Mouse (Mus musculus): ENCODE results near the gene Atp6v0b. TPM values are rescaled to one million over a fixed set of nuclear protein-coding genes. Genes with fewer than 3 reads are reported as not detected.

Gene Atp6v0b
- polyA plus RNA-seq, 2 experiments from 2014 or later = 91.3 to 92.4 TPM

DNA sequence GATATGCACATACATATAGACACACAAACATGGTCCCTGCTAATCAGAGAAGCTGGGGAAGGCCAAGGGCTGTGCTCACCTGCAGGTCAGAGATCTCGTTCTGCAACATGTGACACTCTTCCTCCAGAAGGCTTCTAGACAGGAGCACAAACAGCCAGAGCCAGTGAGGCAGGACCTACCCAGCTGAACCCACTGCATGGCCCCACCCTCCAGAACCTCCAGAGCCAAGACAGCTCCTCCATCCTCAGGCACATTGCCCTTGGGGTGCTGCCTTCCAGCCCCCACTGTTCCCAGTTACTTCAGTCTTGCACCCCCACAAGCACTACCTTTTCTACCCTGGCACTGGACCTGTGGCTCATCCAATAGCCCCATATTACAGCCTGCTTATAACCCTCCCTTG, 16.7 kb downstream of the Atp6v0b start:
- ATAC-seq = no peak

DNA sequence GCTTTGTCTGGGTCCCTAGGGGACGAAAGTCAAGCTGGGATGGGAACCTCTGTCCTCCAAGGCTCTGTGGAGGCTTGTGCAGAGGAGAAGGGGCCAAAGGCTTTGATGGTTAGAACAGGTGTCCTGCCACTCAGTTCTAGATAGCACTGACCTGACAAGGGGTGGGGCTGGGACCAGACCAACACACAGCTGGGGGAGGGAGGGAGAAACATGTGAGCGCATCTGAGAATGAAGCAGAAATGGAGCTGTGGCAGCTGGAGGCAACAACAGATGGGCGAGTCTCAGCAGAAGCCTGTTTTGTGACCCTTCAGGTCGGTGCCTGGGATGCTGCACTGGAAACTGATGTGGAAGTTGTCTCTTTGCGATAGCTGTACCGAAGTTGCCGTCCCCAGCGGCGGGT, 17.8 kb downstream of the Atp6v0b start:
- no peak for ATAC-seq

DNA sequence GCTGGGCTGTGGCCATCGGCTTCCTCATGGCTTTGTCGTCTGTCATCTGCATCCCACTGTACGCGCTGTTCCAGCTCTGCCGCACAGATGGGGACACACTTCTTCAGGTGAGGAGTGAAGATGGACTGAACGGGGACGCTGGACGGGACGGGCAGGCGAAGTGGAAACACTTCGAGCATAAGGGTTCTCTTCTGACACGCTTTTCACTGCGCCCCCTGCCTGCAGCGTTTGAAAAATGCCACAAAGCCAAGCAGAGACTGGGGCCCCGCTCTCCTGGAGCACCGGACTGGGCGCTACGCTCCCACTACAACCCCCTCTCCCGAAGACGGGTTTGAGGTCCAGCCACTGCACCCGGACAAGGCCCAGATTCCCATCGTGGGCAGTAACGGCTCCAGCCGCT, 19.3 kb downstream of the Atp6v0b start:
- ATAC-seq = no peak

DNA sequence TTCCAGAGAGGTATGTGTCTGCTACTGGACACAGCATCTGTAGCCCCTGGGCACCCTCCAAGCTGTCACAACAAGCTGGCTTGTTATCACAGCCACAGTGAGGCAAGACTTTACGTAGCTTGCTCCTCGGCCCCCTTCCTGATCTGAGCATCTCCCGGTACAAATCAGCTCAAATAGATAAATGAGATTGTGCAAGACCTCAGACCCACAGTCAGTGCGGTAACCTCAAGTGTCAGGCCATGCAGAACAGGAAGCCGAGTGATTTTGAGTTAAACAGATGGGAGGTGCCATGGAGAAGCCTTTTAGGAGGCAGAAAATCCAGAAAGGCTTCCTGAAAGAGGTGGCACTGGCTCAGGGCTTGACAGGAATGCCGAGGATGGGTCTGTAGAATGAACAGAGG, 20.1 kb downstream of the Atp6v0b start:
- no peak for ATAC-seq

DNA sequence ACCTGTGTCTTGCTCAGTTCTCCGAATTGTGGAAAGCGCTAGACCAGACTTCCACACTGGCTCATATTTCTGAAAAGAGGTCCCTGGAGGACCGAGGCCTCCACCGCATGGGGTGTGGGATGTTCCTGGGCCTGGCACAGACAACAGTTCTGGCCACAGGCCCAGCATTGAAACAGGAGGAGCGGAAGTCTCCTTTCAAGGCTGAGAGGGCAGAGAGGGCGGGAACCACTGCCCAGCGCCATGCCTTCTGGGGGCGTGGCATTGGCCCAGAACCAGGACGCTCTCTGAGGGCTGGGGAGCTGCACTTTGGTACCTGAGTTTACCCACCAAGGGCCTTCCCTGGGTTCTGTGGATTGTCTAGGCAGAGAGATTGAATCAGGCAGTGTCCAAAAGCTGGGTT, 21.1 kb downstream of the Atp6v0b start:
- ATAC-seq = no peak

DNA sequence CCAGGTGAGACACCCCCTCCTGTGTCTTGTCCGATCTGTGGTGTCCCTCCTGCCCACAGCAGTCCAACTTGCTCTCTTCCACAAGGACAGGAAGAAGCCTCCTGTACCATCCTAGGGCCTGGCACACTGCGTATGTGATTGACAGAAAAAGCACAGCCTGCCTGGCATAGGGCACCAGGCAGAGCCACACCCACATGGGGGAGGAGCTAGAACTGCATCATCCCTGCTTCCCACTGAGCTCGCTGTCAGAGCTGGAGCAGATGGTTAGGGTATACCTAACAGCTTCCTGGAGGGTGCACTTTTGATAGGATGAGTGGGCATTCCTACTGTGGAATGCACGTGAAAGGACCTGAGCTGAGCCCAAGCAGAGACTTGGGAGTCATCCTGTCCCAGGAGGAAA, 24.3 kb downstream of the Atp6v0b start:
- ATAC-seq = no peak

DNA sequence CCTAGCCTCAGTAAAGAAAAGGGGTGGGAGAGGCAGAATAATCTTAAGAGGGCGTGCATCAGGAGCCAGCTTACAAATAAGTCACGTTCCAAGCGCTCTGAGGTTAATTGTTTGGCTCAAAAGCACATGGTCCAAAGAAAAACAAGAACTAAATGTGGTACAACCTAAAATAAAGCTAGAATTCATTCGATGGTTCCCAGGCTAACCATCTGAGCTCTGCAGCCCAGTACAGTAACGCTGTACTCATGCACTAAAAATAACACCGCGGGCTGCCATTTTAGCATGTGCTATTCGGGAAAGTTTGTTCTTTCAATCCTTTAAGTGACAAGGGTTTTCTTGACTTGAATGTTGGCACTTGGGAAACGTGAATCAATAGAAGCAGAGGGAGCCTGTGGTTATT, 26.6 kb downstream of the Atp6v0b start:
- ATAC-seq = no peak

DNA sequence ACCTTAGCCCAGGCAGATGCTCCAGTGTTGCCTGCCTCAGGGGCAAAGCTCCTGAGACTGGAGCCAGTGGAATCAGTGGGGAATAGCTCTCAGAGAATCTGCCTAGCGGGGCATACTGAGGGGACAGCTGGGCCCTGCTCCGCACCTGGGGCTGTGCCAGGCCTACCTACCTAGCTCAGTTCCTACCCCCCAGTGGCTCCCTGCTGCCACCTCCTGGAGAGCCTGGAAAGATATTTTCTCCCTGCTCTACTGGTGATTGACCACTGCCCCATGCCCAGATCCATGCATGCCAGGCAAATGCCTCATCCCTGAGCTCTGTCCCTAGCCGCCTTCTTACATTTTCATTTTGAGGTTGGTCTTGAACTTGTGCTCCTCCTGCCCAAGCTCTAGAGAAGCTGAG, 28.3 kb downstream of the Atp6v0b start:
- ATAC-seq = no peak

DNA sequence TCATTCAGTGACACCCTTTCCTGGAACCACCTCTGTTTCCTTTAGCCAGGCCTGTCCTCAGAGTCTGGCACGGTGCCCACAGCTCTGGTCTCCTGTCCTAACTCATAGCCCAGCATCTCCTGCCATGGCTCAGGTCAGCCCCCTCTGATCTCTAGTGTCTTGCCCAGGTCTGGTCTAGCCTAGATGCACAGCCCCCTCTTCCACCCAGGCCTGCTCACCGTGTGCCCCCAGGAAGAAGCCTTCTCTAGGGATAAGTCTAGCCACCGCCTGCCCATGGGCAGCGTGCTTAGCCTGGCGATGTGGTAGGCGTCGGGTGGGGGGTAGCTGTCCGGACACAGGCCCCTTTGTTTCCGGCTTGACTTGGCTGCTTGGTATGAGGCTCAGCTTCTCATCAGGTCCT, 32.0 kb downstream of the Atp6v0b start:
- no peak for ATAC-seq

DNA sequence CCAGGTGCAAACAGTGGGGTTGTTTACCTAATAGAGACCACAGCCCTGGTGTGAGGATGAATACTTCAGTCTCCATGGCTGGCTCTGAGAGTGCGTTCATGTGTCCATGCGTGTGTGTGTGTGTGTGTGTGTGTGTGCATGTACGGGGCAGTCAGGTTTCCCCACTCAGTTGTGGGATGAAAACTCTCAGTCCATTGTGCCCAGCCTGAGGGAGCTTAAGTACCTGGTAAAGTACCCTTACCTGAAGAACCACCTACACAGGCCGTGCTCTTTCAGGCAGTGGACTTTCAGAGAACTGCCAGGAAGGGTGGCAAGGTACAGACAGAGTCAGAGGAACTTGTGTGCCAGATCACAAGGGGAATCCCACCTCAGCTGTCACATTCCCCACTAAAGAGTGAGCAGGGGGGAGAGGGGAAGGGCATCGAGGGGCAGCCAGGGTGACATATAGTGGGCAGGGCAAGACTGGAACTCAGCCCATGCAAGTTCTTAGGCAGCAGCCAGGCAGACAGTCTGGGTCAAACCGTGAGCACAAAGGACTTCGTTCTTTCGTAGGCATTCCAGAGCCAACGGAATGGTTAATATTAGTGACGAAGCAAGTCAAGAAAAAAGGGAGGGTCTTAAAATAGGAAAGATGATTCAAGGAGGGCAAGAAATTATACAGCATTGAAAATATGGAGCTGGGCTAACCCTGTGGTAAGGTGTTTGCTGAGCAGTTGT, 34.8 kb downstream of the Atp6v0b start:
- ATAC-seq = no peak

DNA sequence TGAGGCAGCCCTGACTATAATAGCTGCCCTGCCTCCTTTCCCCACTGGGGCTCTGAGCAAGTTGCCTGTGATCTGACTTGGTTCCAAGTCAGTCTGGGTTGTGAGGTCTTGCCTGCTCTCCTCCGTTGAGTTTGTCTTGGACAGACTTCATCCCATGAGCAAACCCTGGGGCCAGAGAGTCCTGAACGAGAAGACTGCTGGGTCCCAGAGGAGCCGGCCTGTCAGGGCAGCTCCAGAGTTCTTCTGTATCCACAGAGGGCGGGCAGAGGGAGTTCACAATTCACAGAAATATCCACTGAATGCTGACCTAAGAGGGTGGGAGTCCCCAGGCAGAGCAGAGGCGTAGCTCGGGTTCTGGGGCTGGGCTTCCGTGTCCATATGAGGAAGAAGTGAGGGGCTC, 36.3 kb downstream of the Atp6v0b start:
- no peak for ATAC-seq

DNA sequence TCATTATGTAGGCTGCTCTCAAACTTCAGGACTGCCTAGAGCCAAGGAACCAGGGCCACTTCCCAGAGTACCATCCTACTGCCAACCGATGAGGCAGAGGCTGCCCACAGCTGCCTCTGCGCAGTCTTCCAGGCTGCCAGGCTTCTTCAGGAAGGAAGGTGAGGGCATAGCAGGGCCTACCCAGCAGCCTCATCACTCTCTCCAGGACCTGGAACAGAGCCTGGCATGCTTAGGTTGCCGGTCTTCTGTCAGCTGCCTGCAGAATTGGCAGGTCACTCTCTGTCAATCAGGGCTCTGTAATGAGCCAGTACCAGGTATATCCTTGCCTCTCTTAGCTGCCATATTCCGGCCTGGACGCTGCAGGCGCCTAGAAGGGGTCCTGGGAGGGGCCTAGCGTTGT, 37.0 kb downstream of the Atp6v0b start:
- no peak for ATAC-seq

DNA sequence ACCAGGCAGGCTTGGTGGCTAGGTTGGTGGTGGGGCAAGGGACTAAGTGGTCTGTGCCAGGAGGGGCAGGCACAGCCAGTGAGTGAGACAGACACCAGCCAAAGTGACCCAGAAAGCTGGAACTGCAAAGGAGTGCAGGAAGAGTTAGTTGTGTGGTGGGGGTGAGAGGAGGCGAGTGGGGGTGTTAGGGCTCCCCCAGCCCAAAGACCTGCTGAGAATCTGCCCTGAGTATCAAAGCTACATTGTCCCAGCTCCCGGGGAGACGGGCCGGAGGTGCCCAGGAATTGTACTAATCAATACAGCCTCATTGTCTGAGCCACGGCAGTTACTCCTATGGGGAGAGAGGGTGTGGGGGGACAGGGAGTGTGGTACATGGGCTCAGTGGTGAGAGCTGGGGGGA, 37.6 kb downstream of the Atp6v0b start:
- no peak for ATAC-seq

DNA sequence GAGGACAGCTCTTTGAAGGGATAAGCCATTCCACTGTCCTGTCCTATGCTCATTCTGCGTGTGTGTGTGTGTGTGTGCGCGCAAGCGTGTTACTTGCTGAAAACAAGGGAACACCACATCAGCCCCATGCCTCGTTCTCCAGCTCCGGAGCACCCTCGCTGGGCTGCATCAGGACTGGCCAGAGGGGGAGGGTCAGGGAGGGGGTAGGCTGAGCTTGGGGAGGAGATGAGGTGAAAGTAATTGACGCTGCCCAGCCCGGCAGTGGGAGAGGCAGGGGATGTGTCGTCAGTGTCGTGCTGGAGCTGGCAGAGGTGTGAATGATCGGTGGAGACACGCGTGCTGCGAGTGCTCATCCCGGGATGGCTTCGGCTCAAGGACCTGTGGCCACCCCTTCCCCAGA, 38.1 kb downstream of the Atp6v0b start:
- no peak for ATAC-seq

DNA sequence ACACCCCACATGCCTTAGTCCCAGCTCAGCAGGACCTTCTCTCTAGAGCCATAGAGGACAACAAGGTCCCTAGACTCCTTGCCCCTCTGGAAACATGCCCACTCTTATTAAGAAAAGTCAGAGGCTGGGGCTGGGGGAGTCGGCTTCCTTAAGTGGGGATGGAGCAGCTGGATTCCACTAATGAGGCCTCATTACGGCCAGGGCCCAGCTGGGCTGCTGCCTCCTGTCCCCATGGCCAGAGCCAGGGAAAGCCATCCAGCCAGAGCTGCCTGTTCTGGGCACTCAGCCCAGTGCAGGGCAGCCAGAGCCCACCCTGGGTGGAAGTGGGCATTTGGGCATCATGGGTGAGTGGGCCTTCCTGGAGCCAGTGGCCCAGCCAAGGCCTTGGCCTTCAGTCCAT, 40.1 kb downstream of the Atp6v0b start:
- no peak for ATAC-seq

DNA sequence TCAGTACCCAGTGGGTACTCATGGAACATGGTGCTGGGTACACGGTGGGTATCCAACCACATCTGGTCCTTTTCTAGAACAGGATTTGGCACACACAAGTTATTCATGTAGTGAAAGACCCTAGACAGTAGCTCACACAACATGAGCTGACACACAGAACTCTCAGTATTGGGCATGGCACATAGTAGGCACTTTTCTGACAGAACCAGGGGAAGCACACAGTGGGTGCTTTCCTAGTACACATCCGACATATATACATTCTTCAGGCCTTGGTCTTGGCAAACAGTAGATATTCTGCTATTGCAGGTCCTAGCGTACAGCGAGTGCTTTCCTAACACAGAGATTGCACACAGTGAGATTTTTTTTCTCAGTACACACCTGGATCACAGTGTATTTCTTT, 40.9 kb downstream of the Atp6v0b start:
- ATAC-seq = no peak

DNA sequence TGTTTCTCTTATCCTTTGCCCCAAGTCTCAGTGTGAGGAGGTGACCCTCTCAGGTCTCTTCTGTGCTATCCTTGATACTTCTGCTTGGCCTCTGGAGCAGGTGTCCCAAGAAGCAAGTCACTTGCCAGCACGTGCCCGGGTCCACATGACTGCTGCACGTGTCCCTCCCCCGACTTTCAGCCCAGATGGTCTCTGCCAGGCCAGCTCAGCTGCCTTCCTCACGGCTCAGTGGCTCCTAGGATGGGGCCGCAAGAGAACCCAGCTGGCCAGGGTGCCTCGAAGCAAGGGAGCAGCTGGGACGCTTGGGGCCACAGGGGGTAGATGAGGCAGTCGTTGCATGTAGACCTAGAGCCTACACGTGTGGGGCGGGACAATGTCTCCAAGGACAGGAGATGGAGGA, 41.8 kb downstream of the Atp6v0b start:
- no peak for ATAC-seq

DNA sequence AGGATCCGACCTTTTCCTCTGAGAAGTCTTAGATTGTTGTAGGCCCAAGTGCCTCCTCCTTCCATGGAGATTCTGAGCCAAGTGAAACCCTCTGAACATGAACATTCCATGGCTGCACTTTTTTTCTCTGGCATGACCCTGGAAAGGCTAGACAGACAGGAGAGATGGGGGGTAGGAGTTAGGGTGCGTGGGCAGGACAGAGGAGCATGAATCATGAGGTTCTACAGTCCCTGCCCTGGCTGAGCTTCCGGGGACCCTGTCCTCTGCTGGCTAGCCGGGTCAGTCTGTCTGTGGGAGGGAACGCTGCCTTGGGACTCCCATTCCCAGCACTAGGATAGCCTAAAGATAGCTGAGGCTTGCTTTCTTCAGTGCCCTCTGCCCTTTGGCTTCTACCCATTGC, 42.7 kb downstream of the Atp6v0b start:
- no peak for ATAC-seq

DNA sequence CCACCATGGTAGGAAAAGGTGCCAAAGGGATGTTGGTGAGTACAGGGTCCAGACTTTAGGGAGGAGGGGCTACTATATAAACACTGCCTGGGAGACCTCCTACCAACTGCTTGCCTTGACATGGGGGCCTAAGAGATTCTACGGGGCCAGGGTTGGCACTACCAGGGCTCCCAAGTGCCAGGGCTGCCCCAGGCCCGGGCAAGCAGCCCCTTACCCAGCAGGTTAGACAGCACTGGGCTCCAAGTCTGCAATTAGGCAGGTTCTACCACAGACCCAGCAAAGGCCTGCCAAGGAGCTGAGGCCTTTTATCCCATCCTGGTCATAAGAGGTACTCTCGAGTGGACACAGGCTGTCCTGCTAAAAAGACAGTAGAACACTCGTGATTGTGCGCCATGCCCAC, 44.0 kb downstream of the Atp6v0b start:
- no peak for ATAC-seq

DNA sequence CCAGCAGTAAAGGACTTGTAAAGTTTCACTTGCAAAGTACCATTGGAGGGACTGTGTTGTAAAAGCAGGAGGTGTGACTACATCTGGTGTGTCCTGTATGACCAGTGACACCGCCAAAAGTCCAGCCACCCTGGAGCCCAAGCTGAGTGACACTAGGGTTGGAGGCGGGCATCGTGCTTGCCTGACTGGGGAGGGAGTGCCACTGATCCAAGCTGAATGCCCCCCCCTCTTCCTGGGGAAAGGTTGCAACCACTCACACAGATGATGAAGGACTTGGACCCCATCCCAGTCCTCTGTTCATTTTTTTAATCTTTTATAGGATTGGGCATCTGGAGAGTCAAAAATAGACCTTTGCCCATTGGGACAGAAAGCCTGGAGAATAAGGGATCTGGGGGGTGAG, 45.6 kb downstream of the Atp6v0b start:
- ATAC-seq = no peak

DNA sequence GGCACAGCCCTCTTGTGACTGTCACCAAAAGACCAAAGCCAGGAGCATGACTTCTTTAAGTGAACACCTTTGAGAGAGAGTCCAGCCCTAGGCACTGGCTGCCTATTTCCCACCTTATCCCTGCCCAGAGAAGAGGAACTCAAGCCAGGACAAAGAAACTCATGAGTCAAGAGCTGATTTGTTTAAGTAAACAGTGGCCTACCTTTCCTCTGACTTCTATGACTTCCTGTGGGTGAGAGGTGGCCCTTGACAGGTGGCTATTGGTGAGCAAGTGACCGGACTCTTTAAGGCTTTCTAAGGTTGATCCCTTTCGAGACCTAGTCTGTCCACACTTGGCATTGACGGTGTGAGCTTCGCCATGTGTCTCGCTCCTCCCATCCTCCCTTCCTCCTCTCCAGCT, 46.3 kb downstream of the Atp6v0b start:
- no peak for ATAC-seq

DNA sequence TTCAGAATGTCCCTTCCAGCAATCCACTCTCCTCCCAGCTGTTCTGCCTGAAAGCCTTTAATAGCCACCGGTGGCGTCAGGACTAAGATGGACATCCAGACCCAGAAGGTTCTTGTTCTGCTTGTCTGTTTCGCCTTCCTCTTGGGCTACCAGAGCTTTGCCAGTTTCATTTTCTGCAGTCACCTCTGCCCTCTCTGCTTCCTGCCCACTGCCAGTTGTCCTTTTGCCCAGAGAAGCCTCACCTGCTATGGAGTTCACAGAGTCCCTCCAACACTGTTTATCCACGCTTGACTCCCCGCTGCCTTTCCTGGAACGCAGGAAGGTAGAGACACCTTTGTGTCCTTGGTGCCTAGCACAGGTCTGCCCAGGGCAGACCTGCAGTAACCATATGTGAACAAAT, 47.8 kb downstream of the Atp6v0b start:
- ATAC-seq = no peak

DNA sequence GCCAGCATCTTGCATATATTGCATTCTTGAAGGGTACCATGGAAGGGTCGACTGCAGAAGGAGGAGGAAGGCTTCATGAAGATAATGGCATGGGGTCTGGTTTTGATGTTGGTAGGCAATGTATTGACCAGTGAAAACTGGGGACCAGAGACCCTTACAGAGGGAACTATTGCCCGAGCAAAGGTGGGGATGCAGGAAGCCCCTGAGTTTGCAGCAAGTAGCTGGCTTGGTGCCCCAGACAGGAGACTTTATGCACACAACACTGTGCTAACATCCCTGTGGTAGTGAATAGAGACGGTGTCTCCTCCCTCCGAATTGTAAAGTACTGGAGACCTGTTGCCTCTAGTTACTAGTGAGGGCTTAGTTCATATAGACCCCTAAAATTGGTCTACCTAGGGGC, 49.9 kb downstream of the Atp6v0b start:
- no peak for ATAC-seq

DNA sequence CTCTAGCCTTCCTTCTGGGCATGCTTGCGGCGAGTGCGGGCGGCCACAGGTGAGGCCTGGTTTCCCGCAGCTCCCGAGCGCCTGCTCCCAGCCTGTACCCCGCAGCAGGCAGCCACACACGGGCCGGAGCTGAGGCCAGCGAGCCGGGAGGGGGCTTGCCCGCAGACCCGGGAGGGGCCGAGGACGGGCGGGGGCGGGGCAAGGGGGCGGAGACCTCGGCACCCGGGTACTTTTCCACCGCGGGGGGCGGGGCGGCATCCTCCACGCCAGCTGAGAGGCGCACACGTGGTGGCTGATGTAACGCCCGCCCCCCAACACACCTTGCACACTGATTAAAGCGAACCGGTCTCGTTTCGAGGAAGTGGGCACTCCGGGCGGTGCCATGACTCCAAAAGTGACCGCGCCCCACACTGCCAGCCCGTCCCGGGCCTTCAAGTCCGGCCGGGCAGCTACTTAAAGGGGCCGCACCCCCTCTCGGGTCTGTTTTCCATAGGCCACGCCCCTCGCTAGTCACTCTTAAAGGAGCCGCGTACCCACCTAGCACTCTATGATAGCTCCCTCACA, 50.8 kb downstream of the Atp6v0b start:
- peak; percentile 79 for ATAC-seq

DNA sequence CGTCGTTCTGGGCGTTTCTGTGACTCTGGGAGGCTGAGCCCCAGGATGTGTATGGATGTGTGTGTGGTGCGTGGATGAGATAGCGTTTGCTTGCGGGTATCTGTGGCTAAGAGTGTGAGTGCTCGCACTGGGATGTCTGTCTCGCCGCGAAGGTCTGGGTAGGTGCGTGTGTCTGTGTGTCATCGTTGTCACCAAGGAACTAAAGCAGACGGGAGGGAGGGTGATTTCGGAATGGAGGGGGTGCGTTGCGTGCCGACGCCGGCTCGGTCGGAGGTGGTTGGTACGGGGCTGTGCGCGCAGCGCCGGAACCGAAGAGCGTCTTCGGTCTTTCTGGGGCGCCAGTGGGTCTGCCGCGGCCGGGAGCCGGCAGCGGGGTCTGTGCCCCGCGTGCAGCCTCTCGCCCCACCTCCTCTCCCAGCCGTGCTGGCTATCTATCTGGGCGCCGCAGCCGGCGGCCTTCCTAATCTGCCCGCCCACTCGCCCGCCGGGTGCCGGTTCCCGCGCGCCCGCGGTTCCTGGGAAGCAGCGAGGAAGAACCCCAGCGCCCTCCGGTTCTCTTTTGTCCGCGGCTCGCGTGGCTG, 51.5 kb downstream of the Atp6v0b start:
- ATAC-seq = peak; percentile 44

All from CD4-positive, CD25-positive, alpha-beta regulatory T cell, adult 4 months (primary cell).